Mouse (Mus musculus) MEL (cell line): ENCODE results near the gene Vcl. TPM values are rescaled to one million over a fixed set of nuclear protein-coding genes. Genes with fewer than 3 reads are reported as not detected.

Source experiments
- DNase-seq: peaks from one replicate; pipeline ENCODE4 v3.0.0; 2011; ENCODE audit warnings: low read depth, low spot score
- H3K27ac ChIP-seq: 2 replicates; pipeline ENCODE4 v1.5.1; 2012; ENCODE audit warnings: low read depth, mild to moderate bottlenecking, control low read depth, low read length, moderate library complexity; ENCODE audit not compliant: control insufficient read depth
- H3K27me3 ChIP-seq, 2 experiments: fragments of 150-350 bp in 1 of 2; sonication (generic) in 1 of 2; 2 replicates each; pipeline ENCODE4 v1.6.1; 2012; ENCODE audit warnings: low read length in 2 of 2, mild to moderate bottlenecking in 2 of 2, improper control_type of control experiment in 1 of 2, moderate library complexity in 1 of 2; ENCODE audit not compliant: insufficient read depth in 2 of 2, control insufficient read depth in 1 of 2
- H3K36me3 ChIP-seq, 2 experiments: 2 replicates each; pipeline ENCODE4 v1.6.1; 2012 to 2014; ENCODE audit warnings: low read length in 2 of 2, improper control_type of control experiment in 1 of 2, inconsistent platforms in 1 of 2, mild to moderate bottlenecking in 1 of 2; ENCODE audit not compliant: insufficient read depth in 2 of 2, control insufficient read depth in 1 of 2
- H3K4me1 ChIP-seq, 2 experiments: fragments of 150-350 bp in 1 of 2; sonication (generic) in 1 of 2; 2 replicates each; pipeline ENCODE4 v1.6.1; 2012; ENCODE audit warnings: low read length in 2 of 2, improper control_type of control experiment in 1 of 2, mild to moderate bottlenecking in 1 of 2; ENCODE audit not compliant: insufficient read depth in 2 of 2, control insufficient read depth in 1 of 2
- H3K4me3 ChIP-seq, 2 experiments: fragments of 150-350 bp in 1 of 2; sonication (generic) in 1 of 2; 2 replicates each; pipeline ENCODE4 v1.5.1; 2012; ENCODE audit warnings: low read depth in 2 of 2, low read length in 2 of 2, mild to moderate bottlenecking in 2 of 2, moderate library complexity in 2 of 2, control low read depth in 1 of 2, improper control_type of control experiment in 1 of 2; ENCODE audit not compliant: control insufficient read depth in 1 of 2, insufficient read depth in 1 of 2
- H3K79me2 ChIP-seq: 2 replicates; pipeline ENCODE4 v1.6.1; 2012; ENCODE audit warnings: mild to moderate bottlenecking, low read length, moderate library complexity; ENCODE audit not compliant: control insufficient read depth, poor library complexity, insufficient read depth
- H3K9ac ChIP-seq: 2 replicates; pipeline ENCODE4 v1.6.1; 2012; ENCODE audit warnings: low read depth, mild to moderate bottlenecking, control low read depth, low read length, moderate library complexity; ENCODE audit not compliant: control insufficient read depth, poor library complexity, severe bottlenecking
- H3K9me3 ChIP-seq: fragments of 150-350 bp; sonication (generic); replicated peaks from 2 replicates; pipeline ENCODE4 v1.6.1; 2012; ENCODE audit warnings: mild to moderate bottlenecking, low read length, improper control_type of control experiment, moderate library complexity; ENCODE audit not compliant: insufficient read depth
- BHLHE40 ChIP-seq: IDR thresholded peaks from 2 replicates; pipeline ENCODE4 v1.6.1; 2012; ENCODE audit warnings: low read depth, mild to moderate bottlenecking, inconsistent platforms, low read length, improper control_type of control experiment, borderline replicate concordance
- CHD1 ChIP-seq: IDR thresholded peaks from 2 replicates; pipeline ENCODE4 v1.6.1; 2012; ENCODE audit warnings: low read depth, mild to moderate bottlenecking, inconsistent platforms, low read length, improper control_type of control experiment
- CHD2 ChIP-seq: IDR thresholded peaks from 2 replicates; pipeline ENCODE4 v1.6.1; 2011; ENCODE audit warnings: low read length, improper control_type of control experiment
- CTCF ChIP-seq, 3 experiments: IDR thresholded peaks in 2 of 3; conservative IDR thresholded peaks in 1 of 3; 2 replicates each; pipeline ENCODE4 v1.5.1; 2011 to 2012; ENCODE audit warnings: low read length in 3 of 3, low read depth in 2 of 3, mild to moderate bottlenecking in 2 of 3, improper control_type of control experiment in 1 of 3, inconsistent platforms in 1 of 3, mixed read lengths in 1 of 3, moderate library complexity in 1 of 3; ENCODE audit not compliant: control insufficient read depth in 1 of 3, insufficient read depth in 1 of 3, poor library complexity in 1 of 3, severe bottlenecking in 1 of 3
- E2F4 ChIP-seq: IDR thresholded peaks from 2 replicates; pipeline ENCODE4 v1.6.1; 2011; ENCODE audit warnings: low read depth, low read length, improper control_type of control experiment, borderline replicate concordance
- ELF1 ChIP-seq: IDR thresholded peaks from 2 replicates; pipeline ENCODE4 v1.6.1; 2014; ENCODE audit warnings: low read depth, mild to moderate bottlenecking, inconsistent platforms, low read length, improper control_type of control experiment, moderate library complexity
- EP300 ChIP-seq, 2 experiments: IDR thresholded peaks; 2 replicates each; pipeline ENCODE4 v1.6.1; 2011; ENCODE audit warnings: improper control_type of control experiment in 2 of 2, low read length in 2 of 2, low read depth in 1 of 2, mild to moderate bottlenecking in 1 of 2
- ETS1 ChIP-seq: IDR thresholded peaks from 2 replicates; pipeline ENCODE4 v1.6.1; 2012; ENCODE audit warnings: low read depth, mild to moderate bottlenecking, inconsistent platforms, low read length, improper control_type of control experiment, moderate library complexity
- GABPA ChIP-seq: IDR thresholded peaks from 2 replicates; pipeline ENCODE4 v1.6.1; 2012; ENCODE audit warnings: low read depth, mild to moderate bottlenecking, inconsistent platforms, low read length, improper control_type of control experiment, moderate library complexity
- GATA1 ChIP-seq: IDR thresholded peaks from 2 replicates; pipeline ENCODE4 v1.6.1; 2011; ENCODE audit warnings: low read depth, low read length, improper control_type of control experiment
- HCFC1 ChIP-seq: IDR thresholded peaks from 2 replicates; pipeline ENCODE4 v1.6.1; 2012; ENCODE audit warnings: low read depth, mild to moderate bottlenecking, inconsistent platforms, low read length, improper control_type of control experiment, moderate library complexity
- NELFE ChIP-seq: IDR thresholded peaks from 2 replicates; pipeline ENCODE4 v1.6.1; 2011; ENCODE audit warnings: low read depth, low read length, improper control_type of control experiment
- NRF1 ChIP-seq: IDR thresholded peaks from 2 replicates; pipeline ENCODE4 v1.6.1; 2014; ENCODE audit warnings: low read depth, mild to moderate bottlenecking, inconsistent platforms, low read length, improper control_type of control experiment, moderate library complexity; ENCODE audit not compliant: poor library complexity, insufficient read depth, severe bottlenecking
- POLR2A ChIP-seq, 2 experiments: IDR thresholded peaks; 2 replicates each; pipeline ENCODE4 v1.6.1; 2011 to 2012; ENCODE audit warnings: low read length in 2 of 2, mild to moderate bottlenecking in 2 of 2, control low read depth in 1 of 2, improper control_type of control experiment in 1 of 2, low read depth in 1 of 2, moderate library complexity in 1 of 2; ENCODE audit not compliant: control insufficient read depth in 1 of 2, insufficient read depth in 1 of 2, poor library complexity in 1 of 2
- POLR2AphosphoS5 ChIP-seq: IDR thresholded peaks from 2 replicates; pipeline ENCODE4 v1.6.1; 2012; ENCODE audit warnings: low read depth, borderline replicate concordance, mild to moderate bottlenecking, inconsistent platforms, low read length, moderate library complexity, mixed read lengths
- RCOR1 ChIP-seq: IDR thresholded peaks from 2 replicates; pipeline ENCODE4 v1.6.1; 2012; ENCODE audit warnings: low read depth, mild to moderate bottlenecking, inconsistent platforms, low read length, improper control_type of control experiment
- SMC3 ChIP-seq: IDR thresholded peaks from 2 replicates; pipeline ENCODE4 v1.6.1; 2011; ENCODE audit warnings: low read depth, low read length, improper control_type of control experiment
- TCF12 ChIP-seq: IDR thresholded peaks from 2 replicates; pipeline ENCODE4 v1.6.1; 2014; ENCODE audit warnings: low read depth, mild to moderate bottlenecking, inconsistent platforms, low read length, improper control_type of control experiment, moderate library complexity
- UBTF ChIP-seq: IDR thresholded peaks from 2 replicates; pipeline ENCODE4 v1.6.1; 2012; ENCODE audit warnings: low read depth, mild to moderate bottlenecking, inconsistent platforms, low read length, improper control_type of control experiment, moderate library complexity, borderline replicate concordance; ENCODE audit not compliant: insufficient read depth
- USF1 ChIP-seq: IDR thresholded peaks from 2 replicates; pipeline ENCODE4 v1.6.1; 2014; ENCODE audit warnings: low read depth, mild to moderate bottlenecking, inconsistent platforms, low read length, improper control_type of control experiment, moderate library complexity
- ZMIZ1 ChIP-seq: IDR thresholded peaks from 2 replicates; pipeline ENCODE4 v1.6.1; 2012; ENCODE audit warnings: low read depth, mild to moderate bottlenecking, inconsistent platforms, low read length, improper control_type of control experiment, moderate library complexity
- ZNF384 ChIP-seq: IDR thresholded peaks from 2 replicates; pipeline ENCODE4 v1.6.1; 2012; ENCODE audit warnings: low read depth, mild to moderate bottlenecking, inconsistent platforms, low read length, improper control_type of control experiment
- polyA plus RNA-seq, 2 experiments: library from polyadenylated mRNA; stranded (reverse) in 1 of 2; unstranded in 1 of 2; fragments of >175 nt in 1 of 2; fragments of >200 nt in 1 of 2; gene quantifications; 2 replicates each; pipeline versions ENCODE4 v1.2.1 to v1.2.4; 2012; ENCODE audit warnings: low replicate concordance in 2 of 2, low read depth in 1 of 2; ENCODE audit not compliant: insufficient read length in 2 of 2, insufficient read depth in 1 of 2, missing spikeins in 1 of 2
- total RNA-seq: library from RNA; depleted of rRNA; stranded (reverse); fragments of 300-350 nt; gene quantifications from 2 replicates; pipeline ENCODE4 v1.2.3, GENCODE M21; 2012

Vcl gene
- total and polyA plus RNA-seq, 3 experiments: 11.7 to 30.3 TPM; not detected in 1

DNA sequence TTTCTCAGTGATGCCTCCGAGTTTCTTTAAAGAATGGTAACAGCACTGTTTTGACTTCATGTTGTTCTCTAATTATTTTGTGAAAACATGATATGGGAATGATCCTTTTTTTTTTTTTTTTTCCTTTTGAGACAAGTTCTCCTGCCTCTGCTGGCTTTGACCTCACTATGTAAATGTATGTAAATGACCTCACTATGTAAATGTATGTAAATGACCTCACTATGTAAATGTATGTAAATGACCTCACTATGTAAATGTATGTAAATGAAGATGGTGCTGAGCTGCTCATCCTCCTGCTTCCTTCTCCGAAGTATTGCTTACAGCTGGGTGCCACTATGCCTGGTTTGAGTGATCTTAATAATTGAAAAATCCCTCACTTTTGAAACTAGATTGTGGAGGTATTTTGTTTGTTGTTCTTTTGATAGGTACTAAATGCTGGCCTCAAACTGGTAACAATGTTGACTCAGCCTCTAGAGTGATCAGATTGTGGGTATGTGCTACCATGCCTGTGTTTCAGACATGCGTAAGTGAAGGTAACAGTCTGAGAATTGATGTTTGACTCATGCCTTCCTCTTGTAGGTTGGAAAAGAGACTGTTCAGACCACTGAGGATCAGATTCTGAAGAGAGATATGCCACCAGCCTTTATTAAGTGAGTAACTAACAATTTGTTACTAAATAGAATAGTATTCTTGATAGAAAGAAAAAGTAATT is 37.9 kb downstream of the Vcl start:
- H3K36me3 ChIP-seq: peaks cover 0 to 7% of the 10 kb centered on the region in 2 experiments; a peak in 2 of 4 replicates
- TF ChIP-seq RCOR1: no peak
- TF ChIP-seq NELFE: no peak
- TF ChIP-seq CHD1: no peak
- TF ChIP-seq E2F4: no peak
- no peak for TF ChIP-seq CHD2
- TF ChIP-seq USF1: no peak
- no peak for TF ChIP-seq HCFC1
- no peak for TF ChIP-seq BHLHE40
- no peak for TF ChIP-seq GATA1
- TF ChIP-seq NRF1: no peak
- no peak for TF ChIP-seq ZNF384
- TF ChIP-seq EP300 (IDR thresholded peaks at IDR 0.05; ENCODE audit: low read depth in 1 of 2, low read length in 2 of 2): no peak
- TF ChIP-seq GABPA: no peak
- no peak for TF ChIP-seq SMC3
- TF ChIP-seq ZMIZ1: no peak
- TF ChIP-seq POLR2A (IDR thresholded peaks at IDR 0.05; ENCODE audit: control insufficient read depth in 1 of 2, insufficient read depth in 1 of 2, low read depth in 1 of 2, low read length in 2 of 2, poor library complexity in 1 of 2): no peak
- no peak for TF ChIP-seq POLR2AphosphoS5
- TF ChIP-seq ETS1: no peak
- TF ChIP-seq CTCF (IDR thresholded peaks at IDR 0.05 in 2 of 3, conservative IDR thresholded peaks at IDR 0.05 in 1 of 3; ENCODE audit: control insufficient read depth in 1 of 3, insufficient read depth in 1 of 3, low read depth in 2 of 3, low read length in 3 of 3, poor library complexity in 1 of 3, severe bottlenecking in 1 of 3): no peak
- TF ChIP-seq ELF1: no peak
- DNase-seq: no peak

GRCm38 (mm10) chr14:20969066-20969465 is 39.9 kb downstream of the Vcl start:
- H3K27me3 ChIP-seq: no peaks in the 10 kb centered on the region
- no peaks in the 10 kb centered on the region for H3K79me2 ChIP-seq
- no peak overlapping the region for H3K9ac ChIP-seq
- H3K9me3 ChIP-seq: no peaks in the 10 kb centered on the region
- peaks cover 0 to 3% of the 10 kb centered on the region in 2 experiments; a peak in 1 of 4 replicates for H3K4me1 ChIP-seq
- DNase-seq: no peak
- TF ChIP-seq ELF1 (no peak), UBTF (no peak), TCF12 (no peak)
- H3K4me3 ChIP-seq: no peak overlapping the region
- H3K27ac ChIP-seq: no peak overlapping the region
- H3K36me3 ChIP-seq: peaks cover 0 to 7% of the 10 kb centered on the region in 2 experiments; a peak in 2 of 4 replicates

More for the DNA sequence above, 37.9 kb downstream of the Vcl start:
- Histone ChIP-seq H3K27me3 (no peaks in the 10 kb centered on the region), H3K79me2 (no peaks in the 10 kb centered on the region), H3K4me1 (peaks cover 0 to 3% of the 10 kb centered on the region in 2 experiments; a peak in 1 of 4 replicates), H3K27ac (no peak overlapping the region), H3K9me3 (no peaks in the 10 kb centered on the region), H3K4me3 (no peak overlapping the region), H3K9ac (no peak overlapping the region)
